Mouse (Mus musculus): Measurements from ENCODE around the gene Acyp2. TPM values are rescaled to one million over a fixed set of nuclear protein-coding genes. Genes with fewer than 3 reads are reported as not detected.

Acyp2 gene
- polyA plus RNA-seq, 1 experiment, result 7.7 TPM

DNA sequence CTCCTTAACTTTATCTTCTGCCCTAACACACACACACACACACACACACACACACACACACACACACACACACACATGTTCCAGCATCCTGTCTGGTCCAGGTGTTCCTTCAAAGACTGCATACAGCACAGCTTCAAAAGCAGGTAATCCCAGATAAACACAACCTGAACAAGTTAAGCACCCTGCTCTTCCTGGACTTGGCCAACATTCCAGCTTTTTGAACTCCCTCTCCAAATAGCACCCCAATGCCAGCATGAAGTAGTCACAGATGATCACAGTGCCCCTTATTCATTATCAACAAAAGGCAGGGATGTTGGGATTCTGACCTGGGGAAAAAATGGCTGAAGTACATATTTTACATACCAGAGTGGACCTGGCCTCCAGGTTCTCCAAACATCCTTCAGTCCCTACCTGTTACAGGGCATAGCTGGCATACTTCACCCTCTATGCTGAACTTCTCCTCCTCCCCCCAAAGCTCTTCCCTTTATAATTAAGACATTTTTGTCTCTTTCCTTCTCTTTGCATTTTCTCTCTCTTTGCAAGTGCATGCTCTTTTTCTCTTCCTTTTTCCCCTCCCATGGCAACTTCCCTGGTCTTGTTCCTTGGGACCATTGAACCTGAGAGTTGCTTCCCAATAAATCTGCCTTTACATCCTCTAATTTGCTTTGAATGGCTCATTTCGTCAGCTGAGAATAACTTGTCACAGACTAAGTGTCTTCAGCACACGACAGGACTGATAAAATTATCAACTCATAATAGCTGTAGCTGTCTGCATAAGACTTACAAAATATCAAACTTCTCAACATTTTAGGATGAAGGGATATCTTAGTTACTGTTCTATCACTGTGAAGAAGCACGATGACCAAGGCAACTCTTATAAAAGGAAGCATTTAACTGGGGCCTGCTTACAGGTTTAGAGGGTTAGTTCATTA is 41.5 kb downstream of the Acyp2 start:
- Histone ChIP-seq H3K4me3 (ENCODE audit: insufficient read depth, low read length) (no peak overlapping the region), H3K4me1 (ENCODE audit: control insufficient read depth, insufficient read depth, low read length) (no peaks in the 10 kb centered on the region), H3K27ac (ENCODE audit: insufficient read depth, low read length) (no peak overlapping the region)
- TF ChIP-seq CTCF (IDR thresholded peaks at IDR 0.05; ENCODE audit: borderline replicate concordance, insufficient read depth, low read length), result no peak
- no peak for TF ChIP-seq POLR2A (IDR thresholded peaks at IDR 0.05; ENCODE audit: low read depth, low read length)

DNA sequence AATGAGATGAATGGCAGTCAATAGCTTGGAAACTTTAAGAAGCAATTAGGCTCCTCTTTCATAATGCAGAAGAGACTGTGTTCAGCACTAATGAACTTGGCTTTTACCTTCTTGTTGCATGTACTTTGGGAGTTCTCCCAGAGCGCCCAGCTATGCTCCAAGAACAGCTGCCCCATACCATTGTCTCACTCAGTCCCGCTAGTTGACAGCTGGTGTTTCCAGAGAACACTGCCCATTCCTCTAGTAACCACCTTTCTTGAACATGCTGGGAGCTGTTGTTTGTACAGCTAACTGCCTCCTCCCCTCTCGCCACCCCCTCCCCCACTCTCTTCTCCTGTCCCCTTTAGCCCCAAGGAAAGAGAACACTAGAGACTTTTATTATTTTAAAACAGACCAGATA is 52.1 kb downstream of the Acyp2 start:
- no peak for TF ChIP-seq CTCF (IDR thresholded peaks at IDR 0.05; ENCODE audit: borderline replicate concordance, insufficient read depth, low read length)
- TF ChIP-seq POLR2A (IDR thresholded peaks at IDR 0.05; ENCODE audit: low read depth, low read length), result no peak

DNA sequence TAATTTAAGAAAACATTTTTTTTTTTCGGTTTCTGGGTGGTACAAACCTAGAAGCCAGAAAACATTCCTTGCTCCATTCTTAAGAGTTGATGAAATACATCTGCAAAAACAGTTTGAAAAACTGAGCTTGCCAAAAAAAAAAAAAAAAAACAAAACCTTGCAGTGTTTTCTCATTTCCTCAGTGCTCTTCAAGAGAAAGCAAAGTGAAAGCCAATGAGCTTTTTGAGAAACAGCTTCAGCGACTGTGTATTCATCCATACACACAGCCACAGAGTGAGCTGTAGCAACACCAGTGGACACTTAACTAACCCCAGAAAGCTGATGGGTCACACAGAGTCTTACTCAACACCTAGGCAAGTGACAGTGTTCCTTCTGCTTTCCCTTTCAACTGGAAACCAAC is 69.4 kb downstream of the Acyp2 start:
- Histone ChIP-seq H3K4me1 (ENCODE audit: control insufficient read depth, insufficient read depth, low read length) (no peaks in the 10 kb centered on the region), H3K27ac (ENCODE audit: insufficient read depth, low read length) (peak overlapping the region; percentile 61), H3K4me3 (ENCODE audit: insufficient read depth, low read length) (no peak overlapping the region)
- TF ChIP-seq POLR2A (IDR thresholded peaks at IDR 0.05; ENCODE audit: low read depth, low read length), result no peak
- no peak for TF ChIP-seq CTCF (IDR thresholded peaks at IDR 0.05; ENCODE audit: borderline replicate concordance, insufficient read depth, low read length)

More for the DNA sequence above, 52.1 kb downstream of the Acyp2 start:
- Histone ChIP-seq H3K4me1 (ENCODE audit: control insufficient read depth, insufficient read depth, low read length) (no peaks in the 10 kb centered on the region), H3K27ac (ENCODE audit: insufficient read depth, low read length) (no peak overlapping the region), H3K4me3 (ENCODE audit: insufficient read depth, low read length) (no peak overlapping the region)

DNA sequence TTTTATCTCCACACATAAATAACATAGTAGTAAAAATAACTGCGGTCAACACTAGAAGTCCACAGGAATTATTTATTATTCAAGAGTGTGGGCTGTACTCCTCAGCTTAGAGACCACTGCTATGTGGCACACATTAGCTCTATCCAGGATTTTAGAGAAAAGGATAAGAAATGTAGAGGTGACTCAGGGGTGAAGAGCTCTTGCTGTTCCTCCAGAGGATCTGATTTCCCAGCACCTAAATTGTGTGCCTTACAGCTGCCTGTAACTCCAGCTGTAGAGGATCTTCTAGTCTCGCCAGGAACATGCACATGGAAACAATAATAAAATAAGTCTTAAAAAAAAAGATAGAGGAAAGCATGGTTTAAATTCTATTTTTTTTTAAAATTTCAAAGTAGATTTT is 70.5 kb downstream of the Acyp2 start:
- TF ChIP-seq CTCF (IDR thresholded peaks at IDR 0.05; ENCODE audit: borderline replicate concordance, insufficient read depth, low read length), result no peak
- TF ChIP-seq POLR2A (IDR thresholded peaks at IDR 0.05; ENCODE audit: low read depth, low read length), result no peak
- Histone ChIP-seq H3K27ac (ENCODE audit: insufficient read depth, low read length) (peak overlapping the region; percentile 45; the same call in 1 of the 2 replicates), H3K4me1 (ENCODE audit: control insufficient read depth, insufficient read depth, low read length) (no peaks in the 10 kb centered on the region), H3K4me3 (ENCODE audit: insufficient read depth, low read length) (no peak overlapping the region)

DNA sequence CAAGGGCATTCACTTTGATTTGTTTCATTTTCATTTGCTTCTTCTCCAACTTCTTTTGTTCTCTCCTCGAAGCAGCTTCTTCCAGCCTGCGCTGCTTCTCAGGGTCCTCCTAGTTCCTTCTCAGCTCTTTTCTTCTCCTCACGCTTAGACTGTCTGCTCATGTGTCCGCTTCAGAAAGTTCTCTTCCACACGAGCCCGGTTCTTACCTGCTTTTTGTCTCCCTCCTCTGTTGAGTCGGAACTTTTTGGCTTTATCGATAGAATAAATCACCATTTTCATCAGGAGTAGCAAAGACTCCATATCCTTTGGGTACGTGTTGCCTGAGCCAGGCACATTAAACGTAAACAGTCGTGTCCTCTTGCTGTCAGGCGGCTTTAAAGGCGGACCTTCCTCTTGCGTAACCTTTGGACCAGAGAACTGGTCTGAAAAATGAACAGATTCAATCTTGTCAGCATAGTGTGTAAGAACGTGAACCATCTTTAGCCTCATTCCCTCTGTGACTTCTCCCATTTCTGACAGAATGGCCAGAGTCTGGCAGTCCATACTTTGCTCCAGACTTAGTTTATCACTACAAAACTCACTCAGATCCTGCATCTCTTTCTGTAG is 76.5 kb downstream of the Acyp2 start:
- no peak for TF ChIP-seq CTCF (IDR thresholded peaks at IDR 0.05; ENCODE audit: borderline replicate concordance, insufficient read depth, low read length)
- TF ChIP-seq POLR2A (IDR thresholded peaks at IDR 0.05; ENCODE audit: low read depth, low read length), result no peak
- H3K27ac ChIP-seq (ENCODE audit: insufficient read depth, low read length), result no peak overlapping the region
- no peaks in the 10 kb centered on the region for H3K4me1 ChIP-seq (ENCODE audit: control insufficient read depth, insufficient read depth, low read length)
- no peak overlapping the region for H3K4me3 ChIP-seq (ENCODE audit: insufficient read depth, low read length)

DNA sequence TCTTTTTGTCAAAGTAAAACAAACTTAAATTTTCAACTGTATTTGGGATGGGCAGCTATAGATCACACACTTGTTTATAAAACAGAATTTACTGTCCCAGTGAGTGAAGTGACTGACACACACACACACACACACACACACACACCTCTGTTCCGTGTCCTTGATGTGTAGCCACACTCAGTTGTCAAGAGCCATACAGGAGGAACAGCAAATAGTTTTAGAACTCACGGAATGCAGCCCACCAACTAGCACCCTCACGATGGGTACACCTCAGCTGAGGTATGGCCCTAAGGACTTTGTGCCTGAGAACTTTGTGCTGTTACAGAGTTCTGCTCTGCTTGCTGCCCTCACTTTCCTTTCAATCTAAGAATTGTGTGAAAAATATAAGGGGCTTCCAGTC is 78.8 kb downstream of the Acyp2 start:
- H3K27ac ChIP-seq (ENCODE audit: insufficient read depth, low read length), result no peak overlapping the region
- no peak for TF ChIP-seq CTCF (IDR thresholded peaks at IDR 0.05; ENCODE audit: borderline replicate concordance, insufficient read depth, low read length)
- no peak for TF ChIP-seq POLR2A (IDR thresholded peaks at IDR 0.05; ENCODE audit: low read depth, low read length)
- no peak overlapping the region for H3K4me3 ChIP-seq (ENCODE audit: insufficient read depth, low read length)

DNA sequence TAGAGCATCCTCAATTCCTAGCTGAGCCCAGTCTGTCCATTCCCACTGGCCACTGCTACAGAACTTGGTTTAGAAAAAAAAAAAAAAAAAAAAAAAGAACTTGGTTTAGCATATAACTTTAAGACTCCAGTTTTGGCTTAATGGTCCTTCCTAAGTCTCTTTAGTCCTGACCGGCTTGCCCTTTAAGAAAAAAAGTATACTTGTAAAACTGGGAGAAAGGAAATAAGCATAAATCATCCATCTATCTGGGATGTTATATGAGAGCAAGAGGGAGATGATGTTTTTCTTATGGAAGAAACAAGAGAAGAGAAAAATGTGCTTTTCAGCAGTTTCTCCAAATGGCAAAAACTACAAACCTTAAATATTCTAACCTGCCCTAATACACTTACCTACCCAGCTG is 89.2 kb downstream of the Acyp2 start:
- no peaks in the 10 kb centered on the region for H3K4me1 ChIP-seq (ENCODE audit: control insufficient read depth, insufficient read depth, low read length)
- TF ChIP-seq POLR2A (IDR thresholded peaks at IDR 0.05; ENCODE audit: low read depth, low read length), result no peak
- no peak for TF ChIP-seq CTCF (IDR thresholded peaks at IDR 0.05; ENCODE audit: borderline replicate concordance, insufficient read depth, low read length)
- H3K4me3 ChIP-seq (ENCODE audit: insufficient read depth, low read length), result no peak overlapping the region
- H3K27ac ChIP-seq (ENCODE audit: insufficient read depth, low read length), result no peak overlapping the region

More for the DNA sequence above, 78.8 kb downstream of the Acyp2 start:
- H3K4me1 ChIP-seq (ENCODE audit: control insufficient read depth, insufficient read depth, low read length), result no peaks in the 10 kb centered on the region

DNA sequence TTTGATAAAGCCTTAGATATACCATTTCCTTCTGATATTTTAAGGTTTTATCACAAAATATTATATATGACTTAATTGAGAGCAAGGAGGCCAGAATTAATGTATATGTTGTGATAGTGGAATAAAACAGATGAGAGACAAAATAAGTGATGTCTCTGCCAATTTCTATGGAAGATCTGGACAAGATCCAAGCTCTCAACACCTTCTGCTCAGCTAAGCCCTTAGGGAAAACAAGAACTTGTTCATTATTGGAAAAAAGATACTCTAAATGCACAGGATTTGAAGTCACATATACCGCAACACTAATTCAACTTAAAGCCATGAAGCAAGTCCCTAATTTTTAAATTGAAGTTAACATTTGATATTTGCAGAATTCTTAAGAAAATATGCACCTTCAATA is 96.0 kb downstream of the Acyp2 start:
- Histone ChIP-seq H3K27ac (ENCODE audit: insufficient read depth, low read length) (no peak overlapping the region), H3K4me3 (ENCODE audit: insufficient read depth, low read length) (no peak overlapping the region), H3K4me1 (ENCODE audit: control insufficient read depth, insufficient read depth, low read length) (no peaks in the 10 kb centered on the region)
- TF ChIP-seq CTCF (IDR thresholded peaks at IDR 0.05; ENCODE audit: borderline replicate concordance, insufficient read depth, low read length) (no peak), POLR2A (IDR thresholded peaks at IDR 0.05; ENCODE audit: low read depth, low read length) (no peak)

DNA sequence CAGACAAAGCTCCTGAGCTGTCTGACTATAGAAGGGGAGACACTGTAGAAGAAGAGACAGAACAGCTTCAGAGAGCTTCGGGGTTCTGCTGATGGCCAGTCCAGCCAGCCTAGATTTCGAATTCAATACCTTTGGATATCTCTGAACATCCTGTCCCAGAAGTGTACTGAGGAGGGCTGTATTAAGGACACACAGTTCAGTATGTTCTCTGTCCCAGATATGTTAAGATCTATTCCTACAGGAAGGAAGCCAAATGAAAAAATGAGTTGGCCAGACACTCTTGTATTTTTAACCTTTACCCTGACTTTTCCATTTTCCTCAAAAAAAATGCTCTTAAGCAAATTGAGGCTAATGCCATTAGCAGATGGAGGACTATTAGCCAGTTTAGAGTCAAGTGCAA is 132.3 kb downstream of the Acyp2 start:
- Histone ChIP-seq H3K4me1 (ENCODE audit: control insufficient read depth, insufficient read depth, low read length) (no peaks in the 10 kb centered on the region; the same call in 1 of the 2 replicates), H3K27ac (ENCODE audit: insufficient read depth, low read length) (no peak overlapping the region), H3K4me3 (ENCODE audit: insufficient read depth, low read length) (no peak overlapping the region)
- TF ChIP-seq CTCF (IDR thresholded peaks at IDR 0.05; ENCODE audit: borderline replicate concordance, insufficient read depth, low read length), result no peak
- TF ChIP-seq POLR2A (IDR thresholded peaks at IDR 0.05; ENCODE audit: low read depth, low read length), result no peak

DNA sequence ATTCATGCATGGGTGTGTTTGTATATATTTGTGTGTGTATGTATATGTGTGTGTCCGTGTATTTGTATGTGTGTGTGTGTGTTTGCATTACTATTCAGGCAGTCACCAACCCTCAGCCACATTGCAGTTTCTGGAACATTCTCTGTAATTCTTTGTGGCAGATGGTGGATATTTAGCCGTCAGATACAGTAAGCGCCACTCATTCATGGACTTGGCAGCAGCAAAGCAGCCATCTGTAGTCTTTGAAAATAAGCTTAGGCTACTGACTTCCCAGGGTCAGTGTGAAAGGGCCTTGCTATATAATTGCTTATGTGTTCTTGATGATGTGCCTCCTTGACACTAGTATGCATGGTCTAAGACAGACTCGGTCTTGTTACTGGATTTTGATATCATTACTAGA is 141.2 kb downstream of the Acyp2 start:
- TF ChIP-seq CTCF (IDR thresholded peaks at IDR 0.05; ENCODE audit: borderline replicate concordance, insufficient read depth, low read length) (no peak), POLR2A (IDR thresholded peaks at IDR 0.05; ENCODE audit: low read depth, low read length) (no peak)
- Histone ChIP-seq H3K27ac (ENCODE audit: insufficient read depth, low read length) (no peak overlapping the region), H3K4me1 (ENCODE audit: control insufficient read depth, insufficient read depth, low read length) (no peaks in the 10 kb centered on the region)

More for the DNA sequence above, 141.2 kb downstream of the Acyp2 start:
- no peak overlapping the region for H3K4me3 ChIP-seq (ENCODE audit: insufficient read depth, low read length)

Measured in embryonic fibroblast, embryonic 13.5 days (primary cell).